8 mouse cellular contexts compared by ENCODE assay signal in the genomic region with DNA sequence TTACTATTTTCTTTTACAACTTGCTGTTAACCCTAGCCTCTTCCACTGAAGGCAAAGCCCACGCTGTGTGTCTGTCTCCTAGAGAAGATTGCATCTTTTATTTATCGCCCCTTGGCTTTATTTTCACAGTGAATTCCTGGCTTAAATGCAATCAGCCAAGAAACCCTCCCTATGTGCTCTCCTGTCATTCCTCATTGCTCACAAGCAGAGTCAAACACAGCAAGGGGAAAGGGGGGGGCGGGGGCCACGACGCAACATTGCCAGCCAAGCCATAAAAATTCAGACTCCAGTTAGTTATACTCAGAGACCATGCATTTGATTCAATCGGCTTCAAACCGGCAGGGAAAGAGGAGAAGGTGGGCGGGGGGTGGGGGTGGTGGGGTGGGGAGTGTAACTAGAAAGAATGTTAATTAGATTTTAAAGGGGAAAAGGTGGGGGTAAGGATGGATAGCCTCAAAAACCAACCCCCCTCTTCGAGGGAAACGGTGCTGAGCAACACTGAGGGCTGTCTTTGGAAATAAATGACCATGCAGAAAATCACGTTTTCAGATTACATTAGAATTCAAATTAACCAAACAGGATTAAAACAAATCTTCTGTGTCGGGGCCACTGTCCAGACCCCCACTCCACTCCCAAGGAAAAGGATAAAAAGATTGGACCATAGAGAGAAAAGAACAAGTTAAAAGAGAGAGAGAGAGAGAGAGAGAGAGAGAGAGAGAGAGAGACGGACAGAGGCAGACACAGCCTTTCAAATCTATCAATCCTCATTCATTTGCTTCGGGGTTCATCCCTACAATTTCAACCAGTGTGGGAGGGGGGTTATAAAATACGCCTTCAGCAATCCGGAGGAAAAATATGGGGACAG.
A peak's percentile ranks its signal among the peaks of the same experiment; 100 is the strongest.
DNase-seq lines count a peak whose midpoint lies in the region; ATAC-seq and TF ChIP-seq lines count a peak whose summit lies in the region.

No protein-coding gene starts in this region.

- TF ChIP-seq POLR2A in cerebellum, adult 2 months (IDR thresholded peaks at IDR 0.05; ENCODE audit: borderline replicate concordance, insufficient read depth, low read length): no peak

- peak; percentile 92 for DNase-seq in kidney, postnatal 0 days (ENCODE audit: low spot score)
- no peak for DNase-seq in kidney, postnatal 25 days
- DNase-seq in embryonic facial prominence, embryonic 10.5 days (ENCODE audit: low spot score): peak; percentile 64
- DNase-seq in thymus, postnatal 14 days: no peak
- no peak for DNase-seq in adipocyte (ENCODE audit: low spot score)
- no peak for DNase-seq in cerebellum, adult 2 months

- 2% methylated on average over 16 of the region's 16 CpGs for WGBS in kidney, postnatal 0 days
- WGBS in embryonic facial prominence, embryonic 10.5 days: 1% methylated on average over 16 of the region's 16 CpGs
- WGBS in intestine, postnatal 0 days: 9% methylated on average over 16 of the region's 16 CpGs
- 0% methylated on average over 16 of the region's 16 CpGs for WGBS in neural tube, embryonic 14.5 days
- 25% methylated on average over 16 of the region's 16 CpGs for WGBS in cerebellum, adult 2 months

- no peaks in the 10 kb centered on the region for H3K9me3 ChIP-seq in kidney, postnatal 0 days (replicated peaks; ENCODE audit: low read length)
- no peaks in the 10 kb centered on the region for H3K9me3 ChIP-seq in embryonic facial prominence, embryonic 10.5 days
- no peaks in the 10 kb centered on the region for H3K9me3 ChIP-seq in intestine, postnatal 0 days (ENCODE audit: control insufficient read depth)
- no peaks in the 10 kb centered on the region for H3K9me3 ChIP-seq in neural tube, embryonic 14.5 days (ENCODE audit: control insufficient read depth, low read length)

- H3K4me3 ChIP-seq in kidney, postnatal 0 days (replicated peaks; ENCODE audit: low read depth, low read length): peak overlapping the region; percentile 99
- H3K4me3 ChIP-seq in embryonic facial prominence, embryonic 10.5 days: peak overlapping the region; percentile 97
- peak overlapping the region; percentile 98 for H3K4me3 ChIP-seq in intestine, postnatal 0 days (ENCODE audit: low read depth, low read length)
- peak overlapping the region; percentile 96 for H3K4me3 ChIP-seq in neural tube, embryonic 14.5 days (ENCODE audit: low read depth, low read length)
- H3K4me3 ChIP-seq in cerebellum, adult 2 months (replicated peaks; ENCODE audit: insufficient read depth, low read depth, low read length): no peak overlapping the region

- H3K4me2 ChIP-seq in kidney, postnatal 0 days (ENCODE audit: low read length): peak overlapping the region; percentile 82
- peak overlapping the region; percentile 89 for H3K4me2 ChIP-seq in intestine, postnatal 0 days (replicated peaks; ENCODE audit: low read depth)
- peak overlapping the region; percentile 64 for H3K4me2 ChIP-seq in neural tube, embryonic 14.5 days (ENCODE audit: low read depth, low read length)

- 0 out of 2 replicates have a peak, but pooled peaks cover 5% of the 10 kb centered on the region for H3K36me3 ChIP-seq in kidney, postnatal 0 days (ENCODE audit: insufficient read depth, low read length)
- H3K36me3 ChIP-seq in embryonic facial prominence, embryonic 10.5 days (replicated peaks): 0 out of 2 replicates have a peak, but pooled peaks cover 6% of the 10 kb centered on the region
- H3K36me3 ChIP-seq in intestine, postnatal 0 days (ENCODE audit: control insufficient read depth, insufficient read depth): no peaks in the 10 kb centered on the region
- H3K36me3 ChIP-seq in neural tube, embryonic 14.5 days (ENCODE audit: control insufficient read depth, insufficient read depth, low read length): no peaks in the 10 kb centered on the region

- peak overlapping the region; percentile 91; the same call in 1 of the 2 replicates for H3K27ac ChIP-seq in kidney, postnatal 0 days
- H3K27ac ChIP-seq in embryonic facial prominence, embryonic 10.5 days (replicated peaks): peak overlapping the region; percentile 96
- H3K27ac ChIP-seq in intestine, postnatal 0 days (ENCODE audit: low read depth, low read length): no peak overlapping the region
- H3K27ac ChIP-seq in neural tube, embryonic 14.5 days (ENCODE audit: low read depth, low read length): peak overlapping the region; percentile 99
- no peak overlapping the region for H3K27ac ChIP-seq in cerebellum, adult 2 months (ENCODE audit: insufficient read depth, low read length)

- no peak for TF ChIP-seq CTCF in kidney, postnatal 0 days (IDR thresholded peaks at IDR 0.05; ENCODE audit: low read depth)
- TF ChIP-seq CTCF in intestine, postnatal 0 days (IDR thresholded peaks at IDR 0.05; ENCODE audit: low read depth): no peak
- no peak for TF ChIP-seq CTCF in cerebellum, adult 2 months (IDR thresholded peaks at IDR 0.05; ENCODE audit: borderline replicate concordance, insufficient read depth, low read depth, low read length)

- H3K27me3 ChIP-seq in kidney, postnatal 0 days (ENCODE audit: insufficient read depth, low read length): no peaks in the 10 kb centered on the region
- H3K27me3 ChIP-seq in embryonic facial prominence, embryonic 10.5 days (replicated peaks; ENCODE audit: low read depth, poor library complexity, severe bottlenecking): peaks cover 5% of the 10 kb centered on the region
- no peaks in the 10 kb centered on the region for H3K27me3 ChIP-seq in intestine, postnatal 0 days (replicated peaks; ENCODE audit: control insufficient read depth, insufficient read depth, low read length)
- no peaks in the 10 kb centered on the region for H3K27me3 ChIP-seq in neural tube, embryonic 14.5 days (ENCODE audit: control insufficient read depth, insufficient read depth, low read length)
- no peaks in the 10 kb centered on the region; the same call in 1 of the 2 replicates for H3K27me3 ChIP-seq in cerebellum, adult 2 months (ENCODE audit: control insufficient read depth, insufficient read depth, low read length)

- H3K9ac ChIP-seq in kidney, postnatal 0 days (ENCODE audit: low read depth, low read length): peak overlapping the region; percentile 93
- peak overlapping the region; percentile 84 for H3K9ac ChIP-seq in intestine, postnatal 0 days (ENCODE audit: low read depth, low read length)
- H3K9ac ChIP-seq in neural tube, embryonic 14.5 days (replicated peaks; ENCODE audit: low read depth, low read length): peak overlapping the region; percentile 98

- no peak for ATAC-seq in kidney, postnatal 0 days (replicated peaks; ENCODE audit: low FRiP score, low read depth)
- no peak for ATAC-seq in intestine, postnatal 0 days
- ATAC-seq in neural tube, embryonic 14.5 days (ENCODE audit: low read depth): no peak

- H3K4me1 ChIP-seq in kidney, postnatal 0 days (replicated peaks; ENCODE audit: insufficient read depth, low read length): peaks cover 9% of the 10 kb centered on the region; the same call in 1 of the 2 replicates
- peaks cover 47% of the 10 kb centered on the region for H3K4me1 ChIP-seq in embryonic facial prominence, embryonic 10.5 days
- no peaks in the 10 kb centered on the region for H3K4me1 ChIP-seq in intestine, postnatal 0 days (replicated peaks; ENCODE audit: control insufficient read depth, insufficient read depth, low read length)
- peaks cover 39% of the 10 kb centered on the region for H3K4me1 ChIP-seq in neural tube, embryonic 14.5 days (ENCODE audit: control insufficient read depth, insufficient read depth, low read length)
- H3K4me1 ChIP-seq in cerebellum, adult 2 months (ENCODE audit: control insufficient read depth, insufficient read depth, low read length): no peaks in the 10 kb centered on the region

Comparison
In these comparisons a context has a peak if more than half of its experiments do, and no peak if none do; other contexts are left out.
1. DNase-seq: peak in kidney, postnatal 0 days (single experiment) and embryonic facial prominence, embryonic 10.5 days (single experiment); none in kidney, postnatal 25 days (0 of 2), thymus, postnatal 14 days (single experiment), adipocyte (single experiment) and cerebellum, adult 2 months (0 of 2).
2. H3K27ac ChIP-seq: peak in kidney, postnatal 0 days (single experiment), embryonic facial prominence, embryonic 10.5 days (single experiment) and neural tube, embryonic 14.5 days (single experiment); none in intestine, postnatal 0 days (single experiment) and cerebellum, adult 2 months (single experiment).
3. Peak in every context shown above with its lines, with median percentiles within 50 percentile points of each other: H3K4me2 ChIP-seq and H3K9ac ChIP-seq.